Mouse (Mus musculus) testis, postnatal 10 days (tissue): ENCODE data around the gene Gamt.
"Not testable (repeated sequence)": the region's sequence is repeated elsewhere in the genome, so short reads cannot be mapped to it uniquely, and the experiment has no call there.

Experiments
- DNase-seq: peaks from one replicate; pipeline ENCODE4 v3.0.0; 2021; ENCODE audit warnings: low spot score

Gene Gamt

DNA sequence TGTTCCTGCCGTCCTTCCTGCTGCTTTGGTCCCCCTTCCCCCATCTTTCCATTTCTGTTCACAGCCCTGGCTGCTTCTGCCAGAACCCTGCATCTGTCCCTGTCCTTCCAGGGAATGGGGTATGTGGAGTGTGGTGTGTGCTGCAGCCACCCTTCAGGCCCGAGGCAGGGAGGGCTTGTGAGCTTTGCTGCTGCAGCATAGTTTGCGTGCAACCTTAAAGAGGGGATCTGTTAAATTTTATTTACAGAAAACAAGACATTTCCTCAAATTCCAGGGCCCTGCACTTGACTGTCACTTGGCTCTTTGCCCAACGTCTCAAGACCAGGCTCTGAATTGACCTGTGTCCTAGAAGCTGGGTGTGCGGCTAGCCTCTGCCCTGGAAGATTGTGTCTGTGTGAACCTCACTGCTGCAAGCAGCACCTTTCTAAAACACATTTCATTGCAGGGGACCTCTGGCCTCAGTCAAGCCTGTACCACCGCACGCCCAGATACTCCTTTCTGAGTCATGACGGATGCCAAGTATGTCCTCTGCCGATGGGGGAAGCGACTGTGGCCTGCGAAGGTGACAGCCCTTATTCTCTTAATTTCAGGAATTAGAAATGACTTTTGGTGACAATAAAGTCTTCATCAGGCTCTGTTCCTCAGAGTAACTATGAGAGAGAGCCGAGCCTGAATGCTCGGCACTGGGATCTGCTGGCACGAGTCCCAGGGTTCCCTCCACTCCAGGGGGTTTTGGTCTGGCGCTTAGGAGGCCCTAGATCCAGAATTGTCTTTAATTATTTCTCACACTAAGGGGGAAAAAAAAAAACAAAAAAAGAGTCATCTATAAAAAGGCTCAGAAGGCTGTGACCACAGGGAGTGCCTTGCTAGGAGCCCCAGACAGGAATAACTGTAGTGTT lies 32.7 kb downstream of the Gamt start:
- no peak for DNase-seq

GRCm38 (mm10) chr10:80227166-80227539 lies 33.7 kb downstream of the Gamt start:
- no peak for DNase-seq

- DNase-seq, result peak; percentile 99
Measured at GRCm38 (mm10) chr10:80226416-80227165, 34.2 kb downstream of the Gamt start, which contains the start of gene Mum1. Gene Mum1 (plus strand): TSS chr10:80226434.

- DNase-seq, result no peak
Measured at GRCm38 (mm10) chr10:80226071-80226415, 34.8 kb downstream of the Gamt start.

GRCm38 (mm10) chr10:80223137-80223536 lies 37.7 kb downstream of the Gamt start:
- not testable (repeated sequence) for DNase-seq

DNA sequence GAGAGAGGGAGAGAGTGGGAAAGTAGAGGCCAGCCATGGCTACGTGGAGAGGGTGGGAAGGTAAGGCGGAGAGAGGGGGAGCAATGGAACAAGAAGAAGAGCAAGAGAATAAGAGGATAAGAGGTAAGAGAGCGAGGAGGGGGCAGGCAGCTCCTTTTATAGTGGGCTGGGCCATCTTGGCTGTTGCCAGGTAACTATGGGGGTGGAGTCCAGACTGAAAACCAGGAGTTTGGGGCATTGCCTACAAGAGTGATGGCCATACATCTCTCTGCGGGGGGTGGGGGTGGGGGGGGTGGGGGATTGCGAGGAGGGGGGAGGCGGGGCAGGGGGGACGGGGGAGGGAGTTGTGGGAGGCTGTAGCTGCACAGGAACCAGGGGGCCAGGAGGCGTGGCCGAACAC lies 40.1 kb downstream of the Gamt start:
- DNase-seq, result no peak

GRCm38 (mm10) chr10:80215048-80215772 lies 45.6 kb downstream of the Gamt start:
- DNase-seq, result no peak

DNA sequence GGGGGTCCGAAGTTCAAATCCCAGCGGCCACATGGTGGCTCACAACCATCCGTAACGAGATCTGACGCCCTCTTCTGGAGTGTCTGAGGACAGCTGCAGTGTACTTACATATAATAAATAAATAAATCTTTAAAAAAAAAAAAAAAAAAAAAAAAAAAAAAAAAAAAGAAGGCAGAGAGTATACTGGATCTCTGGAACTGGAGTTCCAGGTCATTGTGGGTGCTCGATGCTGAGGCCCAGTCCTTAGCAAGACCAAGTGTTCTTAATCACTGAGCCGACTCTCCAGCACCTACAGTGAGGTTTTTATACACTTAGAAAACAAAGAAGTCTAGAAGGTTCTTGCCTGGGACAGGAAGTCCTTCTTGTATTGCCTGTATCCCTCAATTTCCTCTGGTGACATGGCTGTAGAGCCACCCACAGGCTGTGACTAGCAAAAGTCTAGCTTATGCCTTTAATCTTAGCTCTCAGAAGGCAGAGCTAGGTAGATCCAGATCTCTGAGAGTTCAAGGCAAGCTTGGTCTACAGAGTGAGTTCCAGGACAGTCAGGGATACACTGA lies 49.2 kb downstream of the Gamt start:
- DNase-seq, result not testable (repeated sequence)

- DNase-seq, result no peak
Measured at GRCm38 (mm10) chr10:80208841-80209371, 51.9 kb downstream of the Gamt start.

DNA sequence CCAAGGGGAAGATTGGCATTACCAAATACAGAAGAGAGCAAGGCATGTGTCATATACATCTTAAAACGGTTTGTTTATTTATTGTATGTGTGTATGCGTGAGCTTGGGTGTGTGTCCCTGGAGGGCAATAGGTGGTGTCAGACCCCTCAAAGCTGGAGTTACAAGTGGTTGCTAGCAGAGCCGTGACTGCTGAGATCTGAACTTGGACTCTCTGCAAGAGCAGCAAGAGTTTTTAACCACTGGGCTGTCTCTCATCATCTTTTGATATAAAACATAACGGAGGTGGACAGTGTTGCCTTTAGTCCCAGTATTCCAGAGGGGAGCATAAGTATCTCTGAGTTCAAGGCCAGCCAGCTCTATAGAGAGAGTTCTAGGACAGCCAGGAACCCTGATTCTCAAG lies 52.6 kb downstream of the Gamt start:
- DNase-seq, result no peak
